Mouse (Mus musculus) heart, postnatal 0 days (tissue): ENCODE results near the gene Ss18l1.

Source experiments
- CTCF ChIP-seq: IDR thresholded peaks from 2 replicates; pipeline ENCODE4 v1.5.1; 2016; ENCODE audit warnings: antibody characterized with exemption, control low read depth, low read depth
- EP300 ChIP-seq: IDR thresholded peaks from 2 replicates; pipeline ENCODE4 v1.6.1; 2016; ENCODE audit warnings: antibody characterized with exemption, low read depth

GRCm38 (mm10) chr2:180104659-180105377, 62.5 kb downstream of the Ss18l1 start:
- TF ChIP-seq CTCF, result no peak
- TF ChIP-seq EP300, result no peak
